8 mouse cellular contexts compared by ENCODE assay signal in genomic region chr15:10469641-10470150, GRCm38 (mm10). TPM values are rescaled to one million over a fixed set of nuclear protein-coding genes. Genes with fewer than 3 reads are reported as not detected.
DNase-seq lines count a peak whose midpoint lies in the region; ATAC-seq and TF ChIP-seq lines count a peak whose summit lies in the region.

No protein-coding gene starts in this region.

- WGBS in heart, embryonic 11.5 days (ENCODE audit: insufficient replicate concordance), result under 1% methylated on average over 38 of the region's 40 CpGs
- WGBS in bone marrow, adult 2 months, result under 1% methylated on average over 40 of the region's 40 CpGs
- under 1% methylated on average over 40 of the region's 40 CpGs for WGBS in heart, embryonic 16.5 days
- WGBS in limb, embryonic 15.5 days, result under 1% methylated on average over 40 of the region's 40 CpGs
- WGBS in neural tube, embryonic 13.5 days, result under 1% methylated on average over 36 of the region's 40 CpGs

- no peak for TF ChIP-seq CTCF in bone marrow, adult 2 months (IDR thresholded peaks at IDR 0.05; ENCODE audit: control insufficient read depth, insufficient read depth, low read length)

- ATAC-seq in heart, embryonic 11.5 days (replicated peaks; ENCODE audit: insufficient number of reproducible peaks, low FRiP score, low TSS enrichment), result no peak
- ATAC-seq in heart, embryonic 16.5 days (replicated peaks; ENCODE audit: extremely low read depth, insufficient read depth, low FRiP score), result no peak; the same call in 1 of the 2 replicates
- no peak for ATAC-seq in limb, embryonic 15.5 days (ENCODE audit: insufficient number of reproducible peaks, low FRiP score, low TSS enrichment, low read depth)
- ATAC-seq in neural tube, embryonic 13.5 days (ENCODE audit: low read depth), result peak; percentile 66; the same call in 1 of the 2 replicates

- peak overlapping the region; percentile 75 for H3K27ac ChIP-seq in heart, embryonic 11.5 days (ENCODE audit: low read depth, low read length)
- peak overlapping the region; percentile 70; the same call in 1 of the 2 replicates for H3K27ac ChIP-seq in bone marrow, adult 2 months (ENCODE audit: control insufficient read depth, insufficient read depth, low read depth, low read length, poor library complexity)
- peak overlapping the region; percentile 86 for H3K27ac ChIP-seq in heart, embryonic 16.5 days (ENCODE audit: low read length)
- peak overlapping the region; percentile 85 for H3K27ac ChIP-seq in limb, embryonic 15.5 days
- H3K27ac ChIP-seq in neural tube, embryonic 13.5 days (replicated peaks), result peak overlapping the region; percentile 88

- no peaks in the 10 kb centered on the region for H3K4me1 ChIP-seq in heart, embryonic 11.5 days (ENCODE audit: control insufficient read depth, insufficient read depth, low read length)
- H3K4me1 ChIP-seq in bone marrow, adult 2 months (ENCODE audit: control insufficient read depth, insufficient read depth, low read length), result no peaks in the 10 kb centered on the region; the same call in 1 of the 2 replicates
- H3K4me1 ChIP-seq in heart, embryonic 16.5 days (ENCODE audit: control insufficient read depth, insufficient read depth, low read length), result peaks cover 8% of the 10 kb centered on the region; the same call in 1 of the 2 replicates
- peaks cover 7% of the 10 kb centered on the region; the same call in 1 of the 2 replicates for H3K4me1 ChIP-seq in limb, embryonic 15.5 days
- H3K4me1 ChIP-seq in neural tube, embryonic 13.5 days (replicated peaks), result peaks cover 24% of the 10 kb centered on the region

- peak overlapping the region; percentile 87 for H3K4me3 ChIP-seq in heart, embryonic 11.5 days (ENCODE audit: low read depth, low read length)
- peak overlapping the region; percentile 81 for H3K4me3 ChIP-seq in bone marrow, adult 2 months (replicated peaks; ENCODE audit: control insufficient read depth, low read depth, low read length)
- peak overlapping the region; percentile 92 for H3K4me3 ChIP-seq in heart, embryonic 16.5 days (ENCODE audit: low read length)
- H3K4me3 ChIP-seq in limb, embryonic 15.5 days, result peak overlapping the region; percentile 87
- H3K4me3 ChIP-seq in neural tube, embryonic 13.5 days, result peak overlapping the region; percentile 87

- intact Hi-C loops in heart, postnatal 25 days (cut with DNase I), result loop anchor here (2.0 kb wide), 1 partner anchor 15 kb away; the partner anchor contains the start of gene Brix1
- intact Hi-C loops in gastrocnemius, postnatal 14 days (cut with DNase I; ENCODE audit: low total_unique reads), result no loop called here

- TF ChIP-seq POLR2A in bone marrow, adult 2 months (IDR thresholded peaks at IDR 0.05; ENCODE audit: borderline replicate concordance, control insufficient read depth, low read depth, low read length), result no peak

- no peaks in the 10 kb centered on the region for H3K27me3 ChIP-seq in heart, embryonic 11.5 days (ENCODE audit: control insufficient read depth, insufficient read depth, low read length)
- H3K27me3 ChIP-seq in heart, embryonic 16.5 days (ENCODE audit: control insufficient read depth, insufficient read depth, low read length), result no peaks in the 10 kb centered on the region
- H3K27me3 ChIP-seq in limb, embryonic 15.5 days, result no peaks in the 10 kb centered on the region
- H3K27me3 ChIP-seq in neural tube, embryonic 13.5 days, result no peaks in the 10 kb centered on the region

- H3K9ac ChIP-seq in heart, embryonic 11.5 days (ENCODE audit: low read depth, low read length), result peak overlapping the region; percentile 86
- peak overlapping the region; percentile 91 for H3K9ac ChIP-seq in heart, embryonic 16.5 days (ENCODE audit: low read length)
- H3K9ac ChIP-seq in limb, embryonic 15.5 days, result peak overlapping the region; percentile 86
- H3K9ac ChIP-seq in neural tube, embryonic 13.5 days, result peak overlapping the region; percentile 91

- no peaks in the 10 kb centered on the region for H3K36me3 ChIP-seq in heart, embryonic 11.5 days (ENCODE audit: control insufficient read depth, insufficient read depth, low read length)
- H3K36me3 ChIP-seq in heart, embryonic 16.5 days (ENCODE audit: control insufficient read depth, insufficient read depth), result no peaks in the 10 kb centered on the region
- H3K36me3 ChIP-seq in limb, embryonic 15.5 days, result 0 out of 2 replicates have a peak, but pooled peaks cover 2% of the 10 kb centered on the region
- no peaks in the 10 kb centered on the region for H3K36me3 ChIP-seq in neural tube, embryonic 13.5 days

- peak overlapping the region; percentile 92 for H3K4me2 ChIP-seq in heart, embryonic 11.5 days
- H3K4me2 ChIP-seq in heart, embryonic 16.5 days (ENCODE audit: low read depth, low read length), result peak overlapping the region; percentile 93
- H3K4me2 ChIP-seq in limb, embryonic 15.5 days, result peak overlapping the region; percentile 56
- H3K4me2 ChIP-seq in neural tube, embryonic 13.5 days, result peak overlapping the region; percentile 88

- no peaks in the 10 kb centered on the region for H3K9me3 ChIP-seq in heart, embryonic 11.5 days (replicated peaks; ENCODE audit: control insufficient read depth, low read length)
- no peaks in the 10 kb centered on the region for H3K9me3 ChIP-seq in heart, embryonic 16.5 days (replicated peaks; ENCODE audit: control insufficient read depth, low read length)
- H3K9me3 ChIP-seq in limb, embryonic 15.5 days, result no peaks in the 10 kb centered on the region
- no peaks in the 10 kb centered on the region for H3K9me3 ChIP-seq in neural tube, embryonic 13.5 days

- DNase-seq in heart, postnatal 25 days (ENCODE audit: low spot score), result no peak
- peak; percentile 46 for DNase-seq in A20 (ENCODE audit: low read depth, low spot score)
- no peak for DNase-seq in gastrocnemius, postnatal 14 days

RNA-seq across cellular contexts. Expression of gene Dnajc21, which starts 0.6 kb away (rescaled TPM):
- 11.8 and 13.4 TPM in 2 replicates for polyA plus RNA-seq in heart, embryonic 11.5 days (2014; fragmentation: Nextera tagmentation; extraction: Ambion mirVana)
- 10 to 100 TPM; 33.6 to 34.5 TPM for total RNA-seq in heart, postnatal 25 days (2021)
- 20.1 and 21.6 TPM in 2 replicates for polyA plus RNA-seq in bone marrow, adult 2 months (2011; ENCODE audit: insufficient read depth, insufficient read length, low replicate concordance, missing spikeins)
- polyA plus RNA-seq in heart, embryonic 16.5 days (2015; fragmentation: Nextera tagmentation; extraction: Ambion mirVana), result 6.0 and 6.2 TPM in 2 replicates
- polyA plus RNA-seq in limb, embryonic 15.5 days (2015; fragmentation: Nextera tagmentation; extraction: Ambion mirVana), result 11.2 and 11.3 TPM in 2 replicates
- 12.0 and 12.5 TPM in 2 replicates for polyA plus RNA-seq in neural tube, embryonic 13.5 days (2015; fragmentation: Nextera tagmentation; extraction: Ambion mirVana)
- 10 to 100 TPM; 26.6 to 27.9 TPM for total RNA-seq in gastrocnemius, postnatal 14 days (2021)

RNA-seq across cellular contexts. Expression of gene Brix1, which starts 16.1 kb away (rescaled TPM):
- polyA plus RNA-seq in heart, embryonic 11.5 days (2014; fragmentation: Nextera tagmentation; extraction: Ambion mirVana), result 86.9 and 92.6 TPM in 2 replicates
- 10 to 100 TPM; 18.4 to 22.5 TPM for total RNA-seq in heart, postnatal 25 days (2021)
- polyA plus RNA-seq in bone marrow, adult 2 months (2011; ENCODE audit: insufficient read depth, insufficient read length, low replicate concordance, missing spikeins), result 15.1 and 45.1 TPM in 2 replicates
- polyA plus RNA-seq in heart, embryonic 16.5 days (2015; fragmentation: Nextera tagmentation; extraction: Ambion mirVana), result 48.5 and 63.7 TPM in 2 replicates
- 89.6 and 92.3 TPM in 2 replicates for polyA plus RNA-seq in limb, embryonic 15.5 days (2015; fragmentation: Nextera tagmentation; extraction: Ambion mirVana)
- 69.6 and 77.6 TPM in 2 replicates for polyA plus RNA-seq in neural tube, embryonic 13.5 days (2015; fragmentation: Nextera tagmentation; extraction: Ambion mirVana)
- 10 to 100 TPM; 15.6 to 18.0 TPM for total RNA-seq in gastrocnemius, postnatal 14 days (2021)

RNA-seq across cellular contexts. Expression of gene Rad1, which starts 16.1 kb away (rescaled TPM):
- polyA plus RNA-seq in heart, embryonic 11.5 days (2014; fragmentation: Nextera tagmentation; extraction: Ambion mirVana), result 19.6 and 20.1 TPM in 2 replicates
- total RNA-seq in heart, postnatal 25 days (2021), result 1 to 10 TPM; 6.7 to 8.2 TPM
- polyA plus RNA-seq in bone marrow, adult 2 months (2011; ENCODE audit: insufficient read depth, insufficient read length, low replicate concordance, missing spikeins), result 8.7 and 10.5 TPM in 2 replicates
- 18.0 and 24.3 TPM in 2 replicates for polyA plus RNA-seq in heart, embryonic 16.5 days (2015; fragmentation: Nextera tagmentation; extraction: Ambion mirVana)
- 27.2 and 27.6 TPM in 2 replicates for polyA plus RNA-seq in limb, embryonic 15.5 days (2015; fragmentation: Nextera tagmentation; extraction: Ambion mirVana)
- polyA plus RNA-seq in neural tube, embryonic 13.5 days (2015; fragmentation: Nextera tagmentation; extraction: Ambion mirVana), result 30.3 and 32.5 TPM in 2 replicates
- 1 to 10 TPM; 5.0 to 5.8 TPM for total RNA-seq in gastrocnemius, postnatal 14 days (2021)
